Mouse (Mus musculus): ENCODE measurements around the gene Wdr46. TPM values are rescaled to one million over a fixed set of nuclear protein-coding genes. Genes with fewer than 3 reads are reported as not detected.
A peak's percentile ranks its signal among the peaks of the same experiment; 100 is the strongest.

The Wdr46 gene
- total and polyA plus RNA-seq, 3 experiments, result 39.8 to 72.4 (median 49.7) TPM

DNA sequence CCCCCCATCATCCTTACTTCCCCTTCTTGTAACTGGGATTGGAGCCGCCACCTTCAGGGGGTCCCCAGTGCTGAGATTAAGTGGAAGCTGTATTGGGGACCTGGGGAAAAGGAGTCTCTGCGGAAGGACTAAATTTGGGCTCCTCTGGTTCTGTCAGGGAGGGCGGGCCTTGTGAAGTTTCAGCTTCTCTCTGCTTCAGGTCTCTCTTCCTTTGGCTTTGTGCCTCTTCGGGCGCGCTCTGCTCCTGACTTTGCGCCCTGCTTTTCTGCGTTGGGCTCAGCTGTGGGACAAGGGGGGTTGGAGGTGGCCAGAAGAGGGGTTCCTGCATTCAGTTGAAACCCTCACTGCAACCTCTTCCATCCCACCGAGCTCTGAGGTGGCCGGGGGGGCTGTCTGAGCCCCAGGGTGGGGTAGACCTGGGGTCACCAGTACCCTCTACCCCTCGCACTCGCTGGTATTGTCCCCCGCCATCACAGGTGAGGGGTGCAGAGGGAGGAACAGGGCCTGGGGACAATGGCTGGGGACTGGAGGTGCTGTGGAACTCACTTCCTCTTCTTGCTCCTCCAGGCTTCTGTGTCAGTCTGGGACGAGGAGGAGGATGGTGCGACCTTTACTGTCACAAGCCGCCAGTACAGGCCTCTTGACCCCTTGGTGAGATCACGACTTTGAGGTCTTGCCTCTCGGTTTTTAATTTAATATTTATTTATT lies 9.1 kb upstream of the Wdr46 start:
- H3K79me2 ChIP-seq (replicated peaks; ENCODE audit: control insufficient read depth, extremely low read depth, insufficient read depth, poor library complexity, severe bottlenecking), result 0 out of 2 replicates have a peak, but pooled peaks cover 2% of the 10 kb centered on the region
- H3K27me3 ChIP-seq (replicated peaks), result no peaks in the 10 kb centered on the region
- in situ Hi-C loops (cut with MboI; ENCODE audit: low pct_ligation_motif_present, low pct_unique_long_range_greater_than_20kb, low sequenced_read_pairs), result no loop called here
- peaks cover 36 to 72% of the 10 kb centered on the region in 2 experiments for H3K36me3 ChIP-seq (replicated peaks in 1 of 2; ENCODE audit: control insufficient read depth in 1 of 2, insufficient read depth in 1 of 2, low read length in 1 of 2)
- peaks cover 4 to 27% of the 10 kb centered on the region in 2 experiments for H3K4me1 ChIP-seq (ENCODE audit: control insufficient read depth in 1 of 2, insufficient read depth in 2 of 2)
- peak overlapping the region; percentile 85; the same call in 1 of the 2 replicates for H3K9ac ChIP-seq (ENCODE audit: insufficient read depth, low read depth)
- TF ChIP-seq MXI1 (IDR thresholded peaks at IDR 0.05; ENCODE audit: low read depth, low read length), result 0 out of 2 replicates have a peak, but pooled peaks have one; percentile 9
- TF ChIP-seq UBTF (IDR thresholded peaks at IDR 0.05; ENCODE audit: low read depth, low read length), result no peak
- H3K4me2 ChIP-seq (ENCODE audit: insufficient read depth, low read depth, poor library complexity, severe bottlenecking), result peak overlapping the region; percentile 79
- dilution Hi-C loops (cut with MboI; ENCODE audit: extremely low pct_ligation_motif_present, extremely low pct_unique_long_range_greater_than_20kb, low sequenced_read_pairs), result no loop called here
- DNase-seq (ENCODE audit: extremely low read depth), result no peak
- H3K27ac ChIP-seq (ENCODE audit: insufficient read depth, low read depth), result peak overlapping the region; percentile 29; the same call in 1 of the 2 replicates
- no peaks in the 10 kb centered on the region for H3K9me3 ChIP-seq (replicated peaks; ENCODE audit: low read length)
- peak overlapping the region; percentile 65 to 77 (median 75) for H3K4me3 ChIP-seq (replicated peaks in 1 of 3; ENCODE audit: low read depth in 2 of 3, low read length in 2 of 3, poor library complexity in 1 of 3)

GRCm38 (mm10) chr17:33931947-33932346 lies 8.5 kb upstream of the Wdr46 start:
- H3K27ac ChIP-seq (ENCODE audit: insufficient read depth, low read depth), result no peak overlapping the region
- in situ Hi-C loops (cut with MboI; ENCODE audit: low pct_ligation_motif_present, low pct_unique_long_range_greater_than_20kb, low sequenced_read_pairs), result no loop called here
- H3K9ac ChIP-seq (ENCODE audit: insufficient read depth, low read depth), result no peak overlapping the region
- H3K79me2 ChIP-seq (replicated peaks; ENCODE audit: control insufficient read depth, extremely low read depth, insufficient read depth, poor library complexity, severe bottlenecking), result 0 out of 2 replicates have a peak, but pooled peaks cover 2% of the 10 kb centered on the region
- no peaks in the 10 kb centered on the region for H3K27me3 ChIP-seq (replicated peaks)
- peaks cover 4 to 27% of the 10 kb centered on the region in 2 experiments for H3K4me1 ChIP-seq (ENCODE audit: control insufficient read depth in 1 of 2, insufficient read depth in 2 of 2)
- DNase-seq (ENCODE audit: extremely low read depth), result no peak
- no peak overlapping the region for H3K4me2 ChIP-seq (ENCODE audit: insufficient read depth, low read depth, poor library complexity, severe bottlenecking)
- no peak overlapping the region for H3K4me3 ChIP-seq (replicated peaks in 1 of 3; ENCODE audit: low read depth in 2 of 3, low read length in 2 of 3, poor library complexity in 1 of 3)
- H3K9me3 ChIP-seq (replicated peaks; ENCODE audit: low read length), result no peaks in the 10 kb centered on the region
- H3K36me3 ChIP-seq (replicated peaks in 1 of 2; ENCODE audit: control insufficient read depth in 1 of 2, insufficient read depth in 1 of 2, low read length in 1 of 2), result peaks cover 36 to 70% of the 10 kb centered on the region in 2 experiments
- dilution Hi-C loops (cut with MboI; ENCODE audit: extremely low pct_ligation_motif_present, extremely low pct_unique_long_range_greater_than_20kb, low sequenced_read_pairs), result no loop called here
- TF ChIP-seq CTCF (conservative IDR thresholded peaks at IDR 0.05 in 1 of 2, IDR thresholded peaks at IDR 0.05 in 1 of 2; ENCODE audit: low read depth in 2 of 2, low read length in 2 of 2) (no peak), SIN3A (IDR thresholded peaks at IDR 0.05; ENCODE audit: low read length) (no peak), USF2 (conservative IDR thresholded peaks at IDR 0.05; ENCODE audit: low read depth, low read length) (no peak)

GRCm38 (mm10) chr17:33932448-33932847 lies 8.0 kb upstream of the Wdr46 start:
- Histone ChIP-seq H3K79me2 (replicated peaks; ENCODE audit: control insufficient read depth, extremely low read depth, insufficient read depth, poor library complexity, severe bottlenecking) (0 out of 2 replicates have a peak, but pooled peaks cover 2% of the 10 kb centered on the region), H3K27me3 (replicated peaks) (no peaks in the 10 kb centered on the region), H3K4me1 (ENCODE audit: control insufficient read depth in 1 of 2, insufficient read depth in 2 of 2) (peaks cover 4 to 27% of the 10 kb centered on the region in 2 experiments), H3K9ac (ENCODE audit: insufficient read depth, low read depth) (no peak overlapping the region), H3K27ac (ENCODE audit: insufficient read depth, low read depth) (no peak overlapping the region), H3K9me3 (replicated peaks; ENCODE audit: low read length) (no peaks in the 10 kb centered on the region), H3K4me2 (ENCODE audit: insufficient read depth, low read depth, poor library complexity, severe bottlenecking) (no peak overlapping the region), H3K4me3 (replicated peaks in 1 of 3; ENCODE audit: low read depth in 2 of 3, low read length in 2 of 3, poor library complexity in 1 of 3) (no peak overlapping the region), H3K36me3 (replicated peaks in 1 of 2; ENCODE audit: control insufficient read depth in 1 of 2, insufficient read depth in 1 of 2, low read length in 1 of 2) (peaks cover 36 to 70% of the 10 kb centered on the region in 2 experiments)
- dilution Hi-C loops (cut with MboI; ENCODE audit: extremely low pct_ligation_motif_present, extremely low pct_unique_long_range_greater_than_20kb, low sequenced_read_pairs) (no loop called here), in situ Hi-C loops (cut with MboI; ENCODE audit: low pct_ligation_motif_present, low pct_unique_long_range_greater_than_20kb, low sequenced_read_pairs) (no loop called here)
- TF ChIP-seq ETS1 (conservative IDR thresholded peaks at IDR 0.05; ENCODE audit: low read depth, low read length) (no peak), MAZ (IDR thresholded peaks at IDR 0.05; ENCODE audit: low read depth, low read length) (no peak), MAFK (IDR thresholded peaks at IDR 0.05; ENCODE audit: insufficient replicate concordance, low read length) (no peak), TBP (conservative IDR thresholded peaks at IDR 0.05; ENCODE audit: low read depth, low read length) (no peak), JUND (conservative IDR thresholded peaks at IDR 0.05; ENCODE audit: low read depth, low read length) (no peak), ZC3H11A (IDR thresholded peaks at IDR 0.05; ENCODE audit: low read depth, low read length) (no peak), EP300 (IDR thresholded peaks at IDR 0.05; ENCODE audit: low read length) (no peak), MEF2A (IDR thresholded peaks at IDR 0.05; ENCODE audit: borderline replicate concordance, low read depth, low read length) (no peak), KAT2A (IDR thresholded peaks at IDR 0.05; ENCODE audit: insufficient replicate concordance, low read length) (no peak), E2F4 (IDR thresholded peaks at IDR 0.05; ENCODE audit: insufficient replicate concordance, low read depth, low read length) (no peak), PAX5 (IDR thresholded peaks at IDR 0.05; ENCODE audit: low read length) (no peak), JUN (IDR thresholded peaks at IDR 0.05; ENCODE audit: insufficient read depth, low read depth, low read length) (no peak), CHD1 (IDR thresholded peaks at IDR 0.05; ENCODE audit: low read depth, low read length) (no peak), SIN3A (IDR thresholded peaks at IDR 0.05; ENCODE audit: low read length) (no peak), HCFC1 (IDR thresholded peaks at IDR 0.05; ENCODE audit: low read depth, low read length) (no peak)
- DNase-seq (ENCODE audit: extremely low read depth), result no peak
